Comparison of ENCODE assay signal across 16 mouse cellular contexts in the genomic region with DNA sequence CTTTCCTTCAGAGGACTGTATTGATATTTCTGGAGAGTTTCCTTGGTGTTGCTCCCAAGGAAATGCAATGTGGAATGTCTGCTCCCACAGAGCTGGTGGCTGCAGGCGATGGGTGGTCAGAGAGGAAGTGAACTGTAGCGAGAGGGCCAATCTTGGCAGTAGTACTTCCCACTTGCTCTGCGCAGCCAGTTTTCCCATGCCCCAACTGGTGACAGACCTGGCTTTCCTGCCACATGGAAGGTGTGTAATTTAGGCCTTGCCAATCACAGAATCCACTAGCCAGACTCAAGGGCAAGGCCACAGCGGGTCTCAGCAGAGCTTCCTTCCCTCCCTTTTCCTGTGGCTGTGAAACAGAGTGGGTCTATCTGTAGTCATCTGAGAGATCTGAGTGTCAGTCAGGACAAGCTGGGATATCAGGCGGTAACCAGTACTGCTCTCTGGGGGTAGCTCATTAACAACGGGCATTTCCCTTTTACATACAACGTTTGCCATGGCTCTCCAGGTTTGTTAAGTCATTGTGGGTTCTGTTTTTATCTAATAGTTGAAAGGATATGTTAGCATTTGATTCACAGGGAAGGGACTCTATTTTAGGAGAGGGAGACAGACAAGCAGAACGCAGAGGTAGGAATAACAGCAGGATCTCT.
A peak's percentile ranks its signal among the peaks of the same experiment; 100 is the strongest.
DNase-seq lines count a peak whose midpoint lies in the region; ATAC-seq and TF ChIP-seq lines count a peak whose summit lies in the region.
"Had no signal": no experiment of that assay in that cellular context is flagged by ENCODE, and none has a peak within 500 bp of the region (broad histone marks: within the 10 kb centered on the region; RNA-seq: fewer than 3 reads in every experiment).

No protein-coding gene starts in this region.

- WGBS in hindbrain, embryonic 12.5 days, result 65% methylated on average over 8 of the region's 8 CpGs
- 71% methylated on average over 8 of the region's 8 CpGs for WGBS in hindbrain, embryonic 10.5 days
- WGBS in midbrain, postnatal 0 days, result 54% methylated on average over 8 of the region's 8 CpGs
- 66% methylated on average over 8 of the region's 8 CpGs for WGBS in midbrain, embryonic 15.5 days

- no peaks in the 10 kb centered on the region for H3K27me3 ChIP-seq in hindbrain, embryonic 12.5 days
- no peaks in the 10 kb centered on the region; the same call in 1 of the 2 replicates for H3K27me3 ChIP-seq in hindbrain, embryonic 10.5 days (ENCODE audit: insufficient read depth, poor library complexity, severe bottlenecking)
- H3K27me3 ChIP-seq in midbrain, postnatal 0 days (ENCODE audit: insufficient read depth, low read length), result no peaks in the 10 kb centered on the region
- H3K27me3 ChIP-seq in midbrain, embryonic 15.5 days (replicated peaks), result no peaks in the 10 kb centered on the region
- H3K27me3 ChIP-seq: embryonic facial prominence, embryonic 15.5 days; limb, embryonic 15.5 days had no signal

- no peak overlapping the region for H3K4me2 ChIP-seq in hindbrain, embryonic 12.5 days (replicated peaks)
- H3K4me2 ChIP-seq in midbrain, postnatal 0 days (ENCODE audit: low read depth, low read length, poor library complexity, severe bottlenecking), result no peak overlapping the region
- H3K4me2 ChIP-seq in midbrain, embryonic 15.5 days, result no peak overlapping the region
- H3K4me2 ChIP-seq: embryonic facial prominence, embryonic 15.5 days; heart, embryonic 15.5 days; limb, embryonic 15.5 days; lung, embryonic 14.5 days had no signal

- H3K36me3 ChIP-seq in hindbrain, embryonic 12.5 days, result no peaks in the 10 kb centered on the region
- no peaks in the 10 kb centered on the region for H3K36me3 ChIP-seq in hindbrain, embryonic 10.5 days
- no peaks in the 10 kb centered on the region for H3K36me3 ChIP-seq in midbrain, postnatal 0 days (ENCODE audit: insufficient read depth, low read length)
- H3K36me3 ChIP-seq in midbrain, embryonic 15.5 days (replicated peaks), result no peaks in the 10 kb centered on the region
- H3K36me3 ChIP-seq: embryonic facial prominence, embryonic 15.5 days; G1E; heart, embryonic 15.5 days; limb, embryonic 15.5 days had no signal

- H3K27ac ChIP-seq in hindbrain, embryonic 12.5 days, result peak overlapping the region; percentile 12; the same call in 1 of the 2 replicates
- no peak overlapping the region; the same call in 1 of the 2 replicates for H3K27ac ChIP-seq in hindbrain, embryonic 10.5 days
- no peak overlapping the region for H3K27ac ChIP-seq in midbrain, postnatal 0 days (ENCODE audit: low read depth, low read length)
- H3K27ac ChIP-seq in midbrain, embryonic 15.5 days, result no peak overlapping the region
- H3K27ac ChIP-seq: embryonic facial prominence, embryonic 15.5 days; heart, embryonic 15.5 days; layer of hippocampus, adult 2 months; limb, embryonic 15.5 days had no signal

- no peak for TF ChIP-seq CTCF in midbrain, postnatal 0 days (IDR thresholded peaks at IDR 0.05)

- no peak for ATAC-seq in hindbrain, embryonic 12.5 days (ENCODE audit: low FRiP score)
- no peak for ATAC-seq in midbrain, postnatal 0 days (ENCODE audit: low FRiP score)
- ATAC-seq in midbrain, embryonic 15.5 days (replicated peaks), result no peak
- ATAC-seq in common myeloid progenitor, adult 5-6 weeks (replicated peaks; ENCODE audit: low read depth, poor library complexity, severe bottlenecking), result peak; percentile 58
- ATAC-seq in megakaryocyte-erythroid progenitor cell, adult 5-6 weeks (replicated peaks; ENCODE audit: low FRiP score, low TSS enrichment, poor library complexity, severe bottlenecking), result peak; percentile 51

- H3K4me1 ChIP-seq in hindbrain, embryonic 12.5 days, result peaks cover 42% of the 10 kb centered on the region
- peaks cover 37% of the 10 kb centered on the region for H3K4me1 ChIP-seq in hindbrain, embryonic 10.5 days (replicated peaks)
- H3K4me1 ChIP-seq in midbrain, postnatal 0 days (ENCODE audit: insufficient read depth, low read length), result peaks cover 7% of the 10 kb centered on the region; the same call in 1 of the 2 replicates
- H3K4me1 ChIP-seq in midbrain, embryonic 15.5 days, result peaks cover 42% of the 10 kb centered on the region

- DNase-seq in hindbrain, embryonic 10.5 days (ENCODE audit: low spot score), result no peak
- DNase-seq in midbrain, postnatal 0 days (ENCODE audit: low spot score), result peak; percentile 31
- DNase-seq in urinary bladder, postnatal 36 days (ENCODE audit: low spot score in 2 of 2), result no peak
- no peak for DNase-seq in heart, postnatal 14 days
- DNase-seq: adrenal gland, postnatal 25 days; right cerebral cortex, postnatal 14 days had no signal

- intact Hi-C loops in heart, postnatal 14 days (cut with DNase I), result no loop called here

- H3K4me3 ChIP-seq in hindbrain, embryonic 12.5 days, result no peak overlapping the region
- H3K4me3 ChIP-seq in hindbrain, embryonic 10.5 days, result no peak overlapping the region
- no peak overlapping the region for H3K4me3 ChIP-seq in midbrain, postnatal 0 days (ENCODE audit: low read depth, low read length)
- H3K4me3 ChIP-seq in midbrain, embryonic 15.5 days, result no peak overlapping the region
- H3K4me3 ChIP-seq: embryonic facial prominence, embryonic 15.5 days; heart, embryonic 15.5 days; layer of hippocampus, adult 2 months; limb, embryonic 15.5 days had no signal

- no peak overlapping the region for H3K9ac ChIP-seq in hindbrain, embryonic 12.5 days
- H3K9ac ChIP-seq in midbrain, postnatal 0 days (replicated peaks; ENCODE audit: low read length, poor library complexity, severe bottlenecking), result no peak overlapping the region
- no peak overlapping the region for H3K9ac ChIP-seq in midbrain, embryonic 15.5 days
- H3K9ac ChIP-seq: embryonic facial prominence, embryonic 15.5 days; heart, embryonic 15.5 days; limb, embryonic 15.5 days; lung, embryonic 14.5 days had no signal

- H3K9me3 ChIP-seq in hindbrain, embryonic 12.5 days (replicated peaks), result no peaks in the 10 kb centered on the region
- no peaks in the 10 kb centered on the region for H3K9me3 ChIP-seq in hindbrain, embryonic 10.5 days
- H3K9me3 ChIP-seq in midbrain, postnatal 0 days (ENCODE audit: low read length), result no peaks in the 10 kb centered on the region
- H3K9me3 ChIP-seq in midbrain, embryonic 15.5 days, result no peaks in the 10 kb centered on the region
- H3K9me3 ChIP-seq: embryonic facial prominence, embryonic 15.5 days; heart, embryonic 15.5 days; limb, embryonic 15.5 days had no signal

Comparison
In these comparisons a context has a peak if more than half of its experiments do, and no peak if none do; other contexts are left out.
1. ATAC-seq: peak in common myeloid progenitor, adult 5-6 weeks (single experiment) and megakaryocyte-erythroid progenitor cell, adult 5-6 weeks (single experiment); none in hindbrain, embryonic 12.5 days (single experiment), midbrain, postnatal 0 days (single experiment) and midbrain, embryonic 15.5 days (single experiment).